ENCODE assay signal across 14 mouse cellular contexts in genomic region chr6:120090712-120091248, GRCm38 (mm10). TPM values are rescaled to one million over a fixed set of nuclear protein-coding genes. Genes with fewer than 3 reads are reported as not detected.
DNase-seq lines count a peak whose midpoint lies in the region; ATAC-seq lines count a peak whose summit lies in the region.
"Had no signal": no experiment of that assay in that cellular context is flagged by ENCODE, and none has a peak within 500 bp of the region (broad histone marks: within the 10 kb centered on the region; RNA-seq: fewer than 3 reads in every experiment).

No protein-coding gene starts in this region.

- 74% methylated on average over 15 of the region's 15 CpGs for WGBS in forebrain, embryonic 13.5 days

- no peak for ATAC-seq in forebrain, embryonic 13.5 days
- ATAC-seq: forebrain, embryonic 16.5 days; midbrain, embryonic 13.5 days had no signal

- no peaks in the 10 kb centered on the region for H3K9me3 ChIP-seq in forebrain, embryonic 13.5 days (replicated peaks)
- H3K9me3 ChIP-seq: G1E; midbrain, embryonic 13.5 days; neural tube, embryonic 13.5 days had no signal

- no peak overlapping the region for H3K9ac ChIP-seq in forebrain, embryonic 13.5 days
- H3K9ac ChIP-seq: midbrain, embryonic 13.5 days; neural tube, embryonic 13.5 days had no signal

- no peak overlapping the region for H3K27ac ChIP-seq in forebrain, embryonic 13.5 days
- H3K27ac ChIP-seq: midbrain, embryonic 13.5 days; neural tube, embryonic 13.5 days had no signal

- no peak overlapping the region for H3K4me2 ChIP-seq in forebrain, embryonic 13.5 days
- H3K4me2 ChIP-seq: midbrain, embryonic 13.5 days; neural tube, embryonic 13.5 days had no signal

- no peaks in the 10 kb centered on the region for H3K4me1 ChIP-seq in forebrain, embryonic 13.5 days
- H3K4me1 ChIP-seq: midbrain, embryonic 13.5 days; neural tube, embryonic 13.5 days had no signal

- H3K36me3 ChIP-seq in forebrain, embryonic 13.5 days (ENCODE audit: poor library complexity, severe bottlenecking), result no peaks in the 10 kb centered on the region
- H3K36me3 ChIP-seq: G1E; midbrain, embryonic 13.5 days; neural tube, embryonic 13.5 days had no signal

- H3K27me3 ChIP-seq in forebrain, embryonic 13.5 days, result no peaks in the 10 kb centered on the region
- H3K27me3 ChIP-seq: midbrain, embryonic 13.5 days; neural tube, embryonic 13.5 days had no signal

- H3K4me3 ChIP-seq in forebrain, embryonic 13.5 days, result no peak overlapping the region
- H3K4me3 ChIP-seq: midbrain, embryonic 13.5 days; neural tube, embryonic 13.5 days had no signal

- peak; percentile 15 for DNase-seq in adrenal gland, postnatal 10 days
- DNase-seq in adrenal gland, postnatal 36 days, result no peak
- DNase-seq in lung, adult 18-20 months, result peak; percentile 50 to 59
- no peak for DNase-seq in lung, postnatal 25 days (ENCODE audit: low spot score)
- peak; percentile 8 to 17 for DNase-seq in kidney, adult 8-10 months
- DNase-seq in yolk sac, embryonic 10.5 days (ENCODE audit: low spot score), result peak; percentile 59
- no peak for DNase-seq in c-Kit-positive CD71-positive TER-119-positive erythroid progenitor cells, embryonic 14.5 days (ENCODE audit: low spot score)

RNA-seq across cellular contexts. Expression of gene Ninj2, which starts 2.4 kb away (rescaled TPM):
- total RNA-seq in adrenal gland, postnatal 10 days (2021), result not detected
- not detected for total RNA-seq in adrenal gland, postnatal 36 days (2021)
- not detected in 2 replicates for polyA plus RNA-seq in forebrain, embryonic 13.5 days (2015; fragmentation: Nextera tagmentation; extraction: Ambion mirVana)
- total RNA-seq: G1E; gastrocnemius, postnatal 4 days had no signal
- polyA plus RNA-seq: forebrain, embryonic 16.5 days; G1E; hindbrain, embryonic 11.5 days; midbrain, embryonic 13.5 days; neural tube, embryonic 13.5 days had no signal

RNA-seq across cellular contexts. Expression of gene Wnk1, which starts 52.3 kb away (rescaled TPM):
- 100 to 1,000 TPM; 140 to 185 TPM for total RNA-seq in adrenal gland, postnatal 10 days (2021)
- total RNA-seq in adrenal gland, postnatal 36 days (2021), result 100 to 1,000 TPM; 170 to 212 TPM
- 59.2 and 61.2 TPM in 2 replicates for polyA plus RNA-seq in forebrain, embryonic 13.5 days (2015; fragmentation: Nextera tagmentation; extraction: Ambion mirVana)

Comparison
In these comparisons a context has a peak if more than half of its experiments do, and no peak if none do; other contexts are left out.
1. DNase-seq: peak in adrenal gland, postnatal 10 days (single experiment), lung, adult 18-20 months (2 of 2), kidney, adult 8-10 months (2 of 2) and yolk sac, embryonic 10.5 days (single experiment); none in adrenal gland, postnatal 36 days (0 of 2), lung, postnatal 25 days (single experiment) and c-Kit-positive CD71-positive TER-119-positive erythroid progenitor cells, embryonic 14.5 days (single experiment).